Mouse (Mus musculus): ENCODE results near the gene Trpm4. TPM values are rescaled to one million over a fixed set of nuclear protein-coding genes. Genes with fewer than 3 reads are reported as not detected.

Gene Trpm4
- polyA plus RNA-seq, 1 experiment from 2014 or later = 15.0 TPM

DNA sequence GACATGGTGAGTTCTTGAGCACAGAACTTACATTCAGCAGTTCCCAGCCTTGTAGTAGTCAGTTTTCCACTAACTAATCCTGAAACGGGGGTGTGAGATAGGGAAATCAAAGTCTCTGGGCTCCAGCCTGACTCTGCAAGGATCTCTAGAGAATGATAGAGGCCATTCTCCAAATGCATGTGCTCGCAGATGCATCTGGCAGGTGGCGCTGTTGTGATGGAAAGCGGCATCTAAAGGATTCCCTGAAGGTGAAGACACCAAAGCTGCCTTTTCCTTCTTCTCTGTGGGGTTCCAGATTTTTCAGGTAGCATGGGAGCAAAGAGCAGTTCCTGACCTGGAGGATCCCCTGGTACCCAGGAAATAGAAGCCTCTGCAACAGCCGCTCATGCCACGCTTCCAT, 33.3 kb downstream of the Trpm4 start:
- peaks cover 13% of the 10 kb centered on the region for H3K27me3 ChIP-seq
- ChIA-PET CTCF (interaction anchor here (0.9 to 5.7 kb wide), 13 partner anchors 9 to 145 kb away, joined by 3 to 44 read pairs (median 5); partner anchors contain the start of genes Kcna7, Slc17a7 and Slc6a21), POLR2A (interaction anchor here (0.7 kb wide), 1 partner anchor 10 kb away, joined by 3 read pairs; no protein-coding TSS in a partner anchor)
- DNase-seq (ENCODE audit: low read depth, low spot score) (no peak), ATAC-seq (no peak)
- in situ Hi-C loops (cut with MboI; ENCODE audit: low pct_unique_long_range_greater_than_20kb) = loop anchor here (10.0 kb wide), 1 partner anchor 105 kb away; the partner anchor contains the start of gene Kcna7
- peak; percentile 87 for TF ChIP-seq CTCF (IDR thresholded peaks at IDR 0.05)

DNA sequence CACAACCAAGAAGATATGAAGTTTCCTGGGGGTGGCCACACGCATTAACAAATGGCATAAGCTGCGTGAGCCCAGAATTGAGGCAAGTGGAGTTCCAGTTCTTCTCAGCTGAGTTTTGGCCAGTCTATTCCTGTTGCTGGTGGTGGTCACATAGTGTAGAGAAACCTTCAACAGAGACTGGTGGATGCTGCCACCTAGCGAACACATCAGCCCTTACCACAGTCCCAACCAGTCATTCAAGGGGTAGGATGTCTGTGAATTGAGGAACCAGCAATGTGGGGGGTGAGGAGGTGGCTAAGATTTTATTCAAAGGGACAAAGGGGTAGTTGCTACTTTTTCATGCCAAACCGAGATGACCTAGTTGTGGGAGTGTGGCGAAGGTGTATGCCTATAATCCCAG, 33.8 kb downstream of the Trpm4 start:
- CTCF ChIA-PET = interaction anchor here (0.9 to 5.7 kb wide), 12 partner anchors 8 to 137 kb away, joined by 3 to 44 read pairs (median 6); partner anchors contain the start of genes Kcna7, Slc17a7 and Slc6a21
- peaks cover 18% of the 10 kb centered on the region for H3K27me3 ChIP-seq
- no peak for DNase-seq (ENCODE audit: low read depth, low spot score)
- peak; percentile 60 for TF ChIP-seq CTCF (IDR thresholded peaks at IDR 0.05)
- POLR2A ChIA-PET = no interaction called here
- in situ Hi-C loops (cut with MboI; ENCODE audit: low pct_unique_long_range_greater_than_20kb) = loop anchor here (10.0 kb wide), 1 partner anchor 105 kb away; the partner anchor contains the start of gene Kcna7
- ATAC-seq = no peak

DNA sequence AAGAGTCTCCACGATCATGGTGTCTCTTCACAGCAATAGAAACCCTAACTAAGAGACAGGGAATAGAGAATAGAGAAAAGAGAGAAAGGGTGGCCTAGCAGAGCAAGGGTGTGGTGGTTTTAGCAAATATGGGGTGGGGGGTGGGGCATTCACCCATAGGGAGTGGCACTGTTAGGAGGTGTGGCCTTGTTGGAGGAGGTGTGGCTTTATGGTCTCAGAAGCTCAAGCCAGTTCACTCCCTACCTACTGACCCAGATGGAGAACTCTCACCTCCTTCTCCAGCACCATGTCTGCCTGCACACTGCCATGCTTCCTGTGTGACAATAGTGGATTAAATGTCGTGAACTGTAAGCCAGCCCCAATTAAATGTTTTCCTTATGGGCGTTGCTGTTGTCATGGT, 36.0 kb downstream of the Trpm4 start:
- in situ Hi-C loops (cut with MboI; ENCODE audit: low pct_unique_long_range_greater_than_20kb) = no loop called here
- H3K27me3 ChIP-seq = peaks cover 34% of the 10 kb centered on the region
- ChIA-PET CTCF (interaction anchor here (5.7 kb wide), 1 partner anchor 43 kb away, joined by 44 read pairs; no protein-coding TSS in a partner anchor), POLR2A (no interaction called here)
- DNase-seq (ENCODE audit: low read depth, low spot score) = no peak
- TF ChIP-seq CTCF (IDR thresholded peaks at IDR 0.05) = no peak
- no peak for ATAC-seq

DNA sequence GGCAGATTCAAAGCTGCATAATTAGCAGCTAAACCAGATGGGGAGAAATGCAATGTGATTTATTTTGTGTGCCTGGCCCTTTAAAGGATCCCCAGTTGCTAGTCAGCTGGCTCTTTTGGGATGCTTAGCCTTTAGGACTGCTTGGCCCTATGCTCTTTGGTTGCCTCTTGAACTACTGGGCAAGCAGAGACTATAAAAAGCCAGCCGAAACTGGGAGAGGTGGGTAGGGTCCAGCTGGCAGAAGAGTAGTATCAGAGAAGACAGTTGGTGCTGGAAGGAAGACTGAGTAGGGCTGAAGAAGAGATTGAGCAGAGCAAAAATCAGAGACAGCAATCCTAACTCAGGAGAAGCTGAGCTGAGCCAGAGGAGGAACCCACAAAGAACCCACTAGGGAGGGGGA, 37.0 kb downstream of the Trpm4 start:
- no peak for ATAC-seq
- DNase-seq (ENCODE audit: low read depth, low spot score) = no peak
- peaks cover 34% of the 10 kb centered on the region for H3K27me3 ChIP-seq
- ChIA-PET POLR2A (no interaction called here), CTCF (interaction anchor here (1.0 to 5.7 kb wide), 3 partner anchors 9 to 44 kb away, joined by 3 to 44 read pairs (median 3); partner anchors contain the start of gene Slc6a21)
- no peak for TF ChIP-seq CTCF (IDR thresholded peaks at IDR 0.05)
- in situ Hi-C loops (cut with MboI; ENCODE audit: low pct_unique_long_range_greater_than_20kb) = no loop called here

DNA sequence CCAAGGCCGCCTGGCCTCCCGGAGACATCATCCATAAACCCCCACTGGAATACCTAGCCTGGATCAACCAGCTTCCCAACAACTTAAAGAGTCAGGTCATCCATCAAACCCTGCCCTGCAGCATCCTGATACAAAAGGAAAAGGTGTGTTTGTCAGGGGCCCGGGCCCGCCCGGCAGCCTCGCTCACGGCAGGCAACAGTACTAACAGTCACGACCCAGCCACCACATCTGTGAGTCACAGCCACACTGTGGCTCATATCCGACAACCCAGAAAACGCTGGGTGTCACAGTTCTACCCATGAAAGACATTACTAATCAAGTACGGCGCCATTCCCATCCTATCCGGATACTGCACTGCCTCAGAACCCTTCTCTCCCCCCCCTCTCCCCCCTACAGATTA, 47.1 kb downstream of the Trpm4 start:
- H3K27me3 ChIP-seq = peaks cover 34% of the 10 kb centered on the region
- ChIA-PET CTCF (no interaction called here), POLR2A (no interaction called here)
- DNase-seq (ENCODE audit: low read depth, low spot score) (no peak), ATAC-seq (no peak)
- TF ChIP-seq CTCF (IDR thresholded peaks at IDR 0.05) = no peak
- in situ Hi-C loops (cut with MboI; ENCODE audit: low pct_unique_long_range_greater_than_20kb) = no loop called here

DNA sequence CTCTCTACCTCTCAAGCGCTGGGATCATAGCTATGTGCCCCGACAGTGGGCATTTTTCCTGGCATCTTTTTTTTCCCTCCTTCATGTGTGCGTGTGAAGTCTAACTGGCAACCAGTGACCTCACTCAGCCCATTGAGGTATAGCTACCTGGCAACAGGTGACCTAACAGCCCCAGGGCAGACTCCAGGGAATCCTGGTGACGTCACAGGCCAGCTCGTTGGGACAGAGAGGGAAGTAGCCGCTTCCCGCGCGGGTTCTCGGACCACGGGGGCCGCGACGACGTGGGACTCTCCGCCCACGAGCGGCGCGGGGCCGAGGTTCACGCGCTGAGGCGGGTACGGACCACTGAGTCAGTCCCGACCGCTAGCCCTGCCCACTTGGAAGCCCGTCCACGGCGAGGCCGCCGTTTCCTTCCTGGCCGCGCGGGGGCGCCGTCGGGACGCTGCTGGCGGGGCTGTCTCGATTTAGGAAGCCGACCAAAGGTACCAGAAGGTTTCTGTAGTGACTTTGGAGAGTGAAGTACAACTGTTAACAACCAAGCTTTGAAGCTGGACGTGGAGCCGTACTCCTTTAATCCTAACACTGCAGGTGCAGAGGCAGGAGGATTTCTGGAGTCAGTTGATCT, 56.3 kb downstream of the Trpm4 start, which contains the start of gene Slc6a21:
Gene Slc6a21 (plus strand): TSS at position 378 of the 625 bp plus-strand sequence.
- TF ChIP-seq CTCF (IDR thresholded peaks at IDR 0.05) = peak; percentile 100
- ATAC-seq = peak; percentile 70
- POLR2A ChIA-PET = interaction anchor here (0.5 kb wide), 1 partner anchor 137 kb away, joined by 3 read pairs; no protein-coding TSS in a partner anchor
- in situ Hi-C loops (cut with MboI; ENCODE audit: low pct_unique_long_range_greater_than_20kb) = no loop called here
- no peak for DNase-seq (ENCODE audit: low read depth, low spot score)
- peaks cover 28% of the 10 kb centered on the region for H3K27me3 ChIP-seq
- CTCF ChIA-PET = interaction anchor here (0.7 to 2.9 kb wide), 16 partner anchors 10 to 127 kb away, joined by 3 to 21 read pairs (median 4); partner anchors contain the start of genes Kcna7 and Ppfia3

DNA sequence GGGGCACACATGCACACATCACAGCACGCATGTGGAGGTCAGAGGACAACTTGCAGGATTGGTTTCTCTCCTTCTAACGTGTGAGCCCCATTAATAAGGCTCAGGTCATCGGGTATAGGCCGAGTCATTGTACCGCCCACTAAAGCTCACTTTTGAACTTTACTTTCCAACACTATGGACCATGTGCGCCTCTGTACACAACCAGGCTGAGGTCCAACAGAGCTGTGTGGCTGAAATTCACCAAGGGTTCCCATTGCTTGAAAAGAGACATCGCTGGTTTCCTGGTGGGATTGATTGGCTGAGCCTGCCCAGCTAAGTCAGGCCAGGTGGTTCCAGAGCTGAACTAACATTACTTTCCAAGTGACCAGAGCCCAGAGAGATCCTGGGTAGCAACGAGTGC, 59.9 kb downstream of the Trpm4 start:
- H3K27me3 ChIP-seq = peaks cover 28% of the 10 kb centered on the region
- ChIA-PET CTCF (no interaction called here), POLR2A (no interaction called here)
- DNase-seq (ENCODE audit: low read depth, low spot score) (no peak), ATAC-seq (no peak)
- TF ChIP-seq CTCF (IDR thresholded peaks at IDR 0.05) = no peak
- in situ Hi-C loops (cut with MboI; ENCODE audit: low pct_unique_long_range_greater_than_20kb) = no loop called here

DNA sequence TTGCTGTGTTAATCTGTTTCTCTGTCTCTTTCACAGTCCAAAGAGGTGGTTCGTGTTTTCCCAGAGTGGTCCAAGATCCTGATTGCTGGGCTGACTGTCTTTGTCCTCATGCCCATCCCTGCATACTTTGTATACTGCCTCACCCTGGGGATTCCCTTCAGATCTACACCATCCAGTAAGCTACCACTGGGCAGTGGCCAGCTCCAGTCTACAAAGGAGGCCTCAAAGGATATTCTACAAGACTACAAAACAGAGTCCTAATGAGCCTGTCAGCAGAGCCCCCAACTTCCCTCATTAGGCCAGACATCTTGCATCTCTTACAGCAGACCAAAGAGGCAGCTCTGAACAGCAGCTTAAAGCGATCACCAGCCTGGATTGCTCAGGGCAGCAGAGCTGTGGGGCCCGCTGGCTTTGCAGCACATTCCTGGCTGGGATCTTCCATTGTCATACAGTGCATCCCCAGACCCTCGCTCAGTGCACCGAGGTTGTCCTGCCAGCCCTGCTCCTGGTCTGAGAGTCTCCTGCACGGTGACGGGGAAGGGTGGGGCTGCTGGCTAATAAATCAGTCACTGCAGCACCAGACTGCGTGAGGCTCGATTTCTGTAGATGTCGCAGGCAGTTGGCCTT, 60.7 kb downstream of the Trpm4 start:
- ChIA-PET POLR2A (no interaction called here), CTCF (no interaction called here)
- in situ Hi-C loops (cut with MboI; ENCODE audit: low pct_unique_long_range_greater_than_20kb) = no loop called here
- ATAC-seq (no peak), DNase-seq (ENCODE audit: low read depth, low spot score) (no peak)
- peaks cover 35% of the 10 kb centered on the region for H3K27me3 ChIP-seq
- no peak for TF ChIP-seq CTCF (IDR thresholded peaks at IDR 0.05)

DNA sequence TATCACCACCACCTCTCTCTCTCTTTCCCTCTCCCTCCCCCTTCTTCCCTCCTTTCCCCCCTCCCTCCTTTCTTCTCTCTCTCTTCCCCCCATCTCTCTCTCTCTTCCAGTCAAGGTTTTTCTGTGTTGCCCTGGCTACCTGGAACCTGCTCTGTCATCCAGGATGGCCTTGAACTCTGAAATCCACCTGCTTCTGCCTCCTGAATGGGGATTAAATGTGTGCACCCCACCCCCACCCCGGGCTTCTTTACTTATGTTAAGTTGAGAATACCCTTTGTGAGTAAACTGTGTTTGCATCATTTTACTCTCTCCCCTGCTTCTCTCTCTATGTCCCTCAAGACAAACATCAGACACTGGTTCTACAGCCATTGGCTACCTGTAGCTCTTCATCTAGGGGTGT, 68.1 kb downstream of the Trpm4 start:
- ATAC-seq (no peak), DNase-seq (ENCODE audit: low read depth, low spot score) (no peak)
- POLR2A ChIA-PET = interaction anchor here (1.3 kb wide), 1 partner anchor 9 kb away, joined by 3 read pairs; no protein-coding TSS in a partner anchor
- H3K27me3 ChIP-seq = peaks cover 47% of the 10 kb centered on the region
- TF ChIP-seq CTCF (IDR thresholded peaks at IDR 0.05) = no peak
- CTCF ChIA-PET = no interaction called here
- in situ Hi-C loops (cut with MboI; ENCODE audit: low pct_unique_long_range_greater_than_20kb) = no loop called here

DNA sequence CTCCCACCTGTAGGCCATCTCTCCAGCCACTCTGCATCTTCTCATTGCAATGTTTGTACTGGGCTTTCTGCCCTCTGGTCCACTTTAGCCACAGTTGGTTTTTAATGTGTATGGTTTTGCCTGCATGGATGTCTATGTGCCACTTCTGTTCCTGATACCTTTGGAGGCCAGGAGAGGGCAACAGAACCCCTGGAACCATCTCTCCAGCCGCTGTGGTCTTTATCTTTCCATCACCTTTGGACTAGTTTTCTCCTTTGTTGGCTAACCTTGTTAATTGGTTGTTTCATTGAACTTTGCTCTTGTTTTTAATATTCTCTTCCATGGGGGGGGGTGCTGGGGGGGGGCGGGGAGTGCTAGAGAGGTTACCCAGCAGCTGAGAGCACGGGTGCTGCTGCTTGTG, 69.2 kb downstream of the Trpm4 start:
- no peak for DNase-seq (ENCODE audit: low read depth, low spot score)
- in situ Hi-C loops (cut with MboI; ENCODE audit: low pct_unique_long_range_greater_than_20kb) = no loop called here
- peaks cover 53% of the 10 kb centered on the region for H3K27me3 ChIP-seq
- ChIA-PET CTCF (no interaction called here), POLR2A (interaction anchor here (0.6 kb wide), 1 partner anchor 131 kb away, joined by 3 read pairs; the partner anchor contains the start of gene Snrnp70)
- no peak for TF ChIP-seq CTCF (IDR thresholded peaks at IDR 0.05)
- no peak for ATAC-seq
